Mouse (Mus musculus) retina, postnatal 7 days (tissue): Measurements from ENCODE around the gene Zfp119b.

Experiments used
- DNase-seq: peaks from one replicate; pipeline ENCODE4 v3.0.0-alpha.2; 2012; ENCODE audit warnings: low read depth, low spot score

Gene Zfp119b

DNA sequence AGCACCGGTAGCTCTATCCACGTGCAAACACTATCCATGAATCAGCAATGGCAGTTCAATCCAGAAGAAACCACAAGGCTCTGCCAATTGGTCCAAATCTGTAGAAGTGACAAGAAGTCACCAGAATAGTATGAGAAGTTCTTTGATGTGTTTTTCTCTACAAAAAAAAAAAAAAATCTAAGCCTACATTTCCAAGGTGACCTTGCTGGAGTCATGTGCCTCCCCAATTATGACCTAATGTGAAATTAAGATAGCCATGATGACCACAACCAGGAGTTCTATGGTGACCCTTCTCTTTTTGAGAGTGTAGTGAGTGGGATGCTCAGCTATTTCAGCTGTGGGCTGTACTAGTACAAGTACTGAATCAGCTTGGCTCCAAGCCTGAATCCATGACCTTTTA lies at the start of gene Zfp119b:
Zfp119b (minus strand) TSS at position 101 of the 400 bp plus-strand sequence.
- no peak for DNase-seq

DNA sequence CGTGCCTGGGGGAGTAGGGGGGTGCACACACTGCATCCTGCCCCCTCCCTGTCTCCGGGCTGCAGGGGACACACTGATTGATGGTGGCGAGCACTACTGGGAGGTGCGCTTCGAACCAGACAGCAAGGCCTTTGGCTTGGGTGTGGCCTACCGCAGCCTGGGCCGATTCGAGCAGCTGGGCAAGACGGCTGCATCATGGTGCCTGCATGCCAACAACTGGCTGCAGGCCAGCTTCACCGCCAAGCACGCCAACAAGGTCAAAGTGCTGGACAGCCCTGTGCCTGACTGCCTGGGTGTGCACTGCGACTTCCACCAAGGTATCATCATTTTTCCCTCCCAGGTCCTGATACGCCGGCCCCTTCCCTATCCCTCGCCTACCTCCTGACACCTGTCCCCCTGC lies 46.7 kb upstream of the Zfp119b start:
- no peak for DNase-seq

DNA sequence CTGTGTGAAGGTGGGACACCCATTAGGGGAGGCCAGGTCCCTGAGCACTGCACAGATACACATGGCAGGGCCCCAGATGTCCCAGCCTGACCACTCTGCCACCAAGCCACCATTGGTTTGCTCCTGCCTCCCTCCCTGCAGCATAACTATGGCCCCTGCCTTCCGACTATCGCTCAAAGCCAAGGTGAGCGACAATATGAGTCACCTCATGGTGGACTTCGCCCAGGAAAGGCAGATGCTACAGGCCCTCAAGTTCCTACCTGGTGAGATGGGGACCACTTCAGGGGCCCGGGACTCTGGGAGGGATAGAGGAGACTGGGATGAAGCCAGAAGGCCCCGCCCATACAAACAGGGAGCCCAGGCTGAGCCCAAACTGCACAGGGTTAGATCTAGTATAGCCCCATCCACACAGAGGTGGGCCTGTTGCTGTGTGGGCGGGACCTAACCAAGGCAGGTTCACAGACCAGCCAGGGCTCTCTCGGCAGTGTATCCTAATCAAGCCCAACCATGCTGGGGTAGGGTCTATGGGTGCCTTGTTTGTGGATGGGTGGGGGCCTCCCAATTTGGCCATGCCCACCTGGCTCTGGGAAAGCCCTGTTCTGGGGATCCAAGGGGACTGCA lies 41.1 kb upstream of the Zfp119b start:
- DNase-seq, result no peak

DNA sequence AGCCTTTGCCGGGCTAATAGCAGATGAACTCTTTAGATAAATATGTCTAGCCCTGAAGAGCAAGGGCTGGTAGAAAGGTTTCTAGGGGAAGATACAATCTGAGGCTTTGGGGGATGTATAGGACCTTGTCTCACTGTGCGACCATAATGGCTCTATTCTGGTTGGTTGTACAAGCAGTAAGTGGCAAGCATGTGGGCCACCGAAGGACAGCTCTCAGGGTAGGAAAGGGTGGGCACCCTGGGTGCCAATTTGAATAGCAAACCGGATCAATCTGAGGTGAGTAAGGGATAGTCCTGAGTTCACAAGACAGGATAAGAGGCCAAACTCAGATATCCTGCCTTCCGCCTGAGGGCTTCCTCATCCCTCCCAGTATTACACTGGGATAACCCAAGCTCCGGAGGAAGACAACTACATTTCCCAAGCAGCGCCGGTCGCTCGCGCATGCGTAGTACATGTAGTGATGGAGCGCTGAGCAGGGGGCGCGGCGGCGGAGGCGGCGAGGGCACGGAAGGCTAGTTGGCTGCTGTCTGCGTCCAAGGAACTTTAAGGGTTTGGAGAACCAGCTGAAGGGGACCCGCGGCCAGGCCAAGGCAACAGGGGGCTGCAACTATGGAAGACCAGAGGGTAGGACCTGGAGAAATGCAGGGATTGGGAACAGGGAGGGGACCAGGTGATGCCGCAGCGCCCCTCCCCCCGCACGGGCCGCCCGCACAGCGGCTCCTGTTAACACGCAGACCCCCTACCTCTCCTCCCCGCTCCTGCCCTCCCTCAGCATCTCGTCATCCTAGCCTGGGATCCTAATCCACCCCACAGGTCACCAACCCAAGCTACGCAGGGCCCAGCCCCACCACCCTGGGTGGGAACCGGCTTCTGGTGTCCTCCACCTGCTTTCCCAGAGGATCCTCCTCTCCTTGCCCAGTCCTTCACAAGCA lies 37.0 kb upstream of the Zfp119b start, which contains the start of gene Fsd1:
Fsd1 (plus strand) TSS at position 480 of the 932 bp plus-strand sequence.
- no peak for DNase-seq

DNA sequence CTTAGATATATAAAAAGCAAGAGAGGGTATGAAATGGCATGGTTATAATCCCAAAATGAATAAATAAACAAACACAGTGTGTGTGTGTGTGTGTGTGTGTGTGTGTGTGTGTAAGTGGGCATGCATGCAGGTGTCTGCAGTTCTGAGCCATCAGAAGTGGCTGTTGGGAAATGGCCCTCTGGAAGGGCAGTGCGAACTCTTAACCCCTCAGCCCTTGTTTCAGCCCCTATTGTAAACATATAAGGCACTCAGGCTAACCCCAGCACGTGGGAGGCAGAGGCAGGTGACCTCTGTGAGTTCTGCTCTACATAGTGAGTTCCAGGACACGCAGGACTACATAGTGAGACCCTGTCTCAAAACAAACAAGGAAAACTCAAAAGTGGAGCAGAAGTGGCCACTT lies 28.0 kb upstream of the Zfp119b start:
- no peak for DNase-seq

DNA sequence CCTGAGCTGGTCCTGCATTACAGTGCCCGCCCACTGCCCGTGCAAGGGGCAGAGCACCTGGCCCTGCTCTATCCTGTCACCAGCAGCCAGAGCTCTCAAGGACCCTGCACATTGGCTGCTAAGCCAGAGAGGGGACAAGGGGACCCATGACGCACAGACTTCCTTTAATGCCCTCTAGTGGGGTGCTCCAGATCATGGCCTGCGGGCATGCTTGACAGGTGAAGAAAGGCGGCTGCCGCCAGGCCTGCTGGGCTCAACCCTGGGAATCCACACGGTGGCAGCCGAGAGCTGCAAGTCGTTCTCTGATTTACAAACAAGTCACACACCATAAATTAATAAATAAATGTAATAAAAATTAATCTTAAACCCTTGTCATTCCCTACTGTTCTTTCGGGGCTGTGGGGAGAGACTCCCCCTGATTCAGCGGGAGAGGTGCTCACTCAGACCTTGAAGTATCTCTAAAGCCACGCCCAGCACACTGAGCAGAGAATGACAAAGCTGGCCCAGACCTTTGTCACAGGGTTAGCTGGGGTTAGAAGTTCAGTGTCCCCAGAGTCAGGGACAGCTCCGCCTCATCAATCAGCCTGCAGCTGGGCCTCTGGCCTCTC lies 27.1 kb upstream of the Zfp119b start:
- peak; percentile 62 for DNase-seq

DNA sequence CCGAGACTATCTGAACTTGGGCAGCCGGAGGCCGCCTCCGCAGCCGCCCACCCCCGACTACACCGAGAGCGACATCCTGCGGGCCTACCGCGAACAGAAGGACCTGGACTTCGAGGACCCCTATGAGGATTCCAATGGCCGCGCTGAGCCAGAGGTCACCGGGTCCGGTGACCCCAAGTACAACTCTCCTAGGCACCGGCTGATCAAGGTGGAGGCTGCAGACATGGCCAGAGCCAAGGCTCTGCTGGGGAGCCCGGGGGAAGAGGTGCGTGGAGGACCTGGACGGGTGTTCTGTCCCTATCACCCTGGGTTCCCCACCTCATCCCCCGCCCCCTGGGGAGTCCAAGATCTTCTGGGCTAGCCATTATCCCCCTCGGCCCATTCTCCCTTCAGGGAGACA lies 22.2 kb upstream of the Zfp119b start:
- DNase-seq, result no peak

DNA sequence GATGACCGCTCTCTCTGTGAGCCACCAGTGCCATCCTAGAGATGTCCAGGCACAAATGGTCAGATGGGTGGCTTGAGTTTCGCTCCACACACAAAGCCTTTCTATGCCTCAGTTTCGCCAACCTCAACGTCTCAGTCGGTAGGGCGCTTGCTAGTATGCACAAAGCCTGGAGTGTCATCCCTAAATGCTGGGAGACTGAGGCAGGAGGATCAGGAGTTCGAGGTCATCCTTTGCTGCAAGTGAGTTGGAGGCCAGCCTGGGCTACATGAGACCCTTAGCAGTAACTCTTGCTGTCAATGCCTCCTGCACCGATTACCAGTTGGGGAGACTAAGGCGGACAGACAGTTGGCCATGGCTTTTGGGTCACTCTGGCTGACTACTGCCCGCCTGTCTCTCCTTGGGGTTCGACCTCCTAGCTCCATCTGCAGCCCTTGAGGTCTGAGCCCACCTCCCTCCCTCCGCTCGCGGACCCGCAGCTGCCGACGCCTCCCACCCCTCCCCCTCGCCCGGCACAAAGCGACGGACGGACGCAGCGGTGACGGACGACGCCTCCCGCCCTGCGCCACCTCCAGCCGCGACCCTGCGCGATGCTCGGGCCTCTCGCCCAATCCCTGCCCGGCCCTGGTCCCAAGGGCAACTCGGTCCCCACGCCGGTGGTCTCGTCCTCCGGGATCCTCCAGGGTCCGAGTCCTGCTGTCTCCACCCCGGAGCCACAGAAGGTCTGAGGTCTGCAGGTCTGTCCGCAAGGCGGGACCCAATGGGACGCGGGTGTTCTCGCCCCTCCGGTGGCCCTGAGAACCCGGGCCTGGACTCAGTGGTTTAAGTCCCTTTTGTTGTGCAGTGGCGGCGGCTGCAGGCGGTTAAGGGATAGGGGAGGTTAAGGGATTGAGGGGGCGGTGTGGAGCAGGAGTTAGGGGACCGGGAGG lies 20.9 kb upstream of the Zfp119b start, which contains the start of gene Shd:
Shd (plus strand) TSS at position 502 of the 926 bp plus-strand sequence.
- DNase-seq, result no peak

DNA sequence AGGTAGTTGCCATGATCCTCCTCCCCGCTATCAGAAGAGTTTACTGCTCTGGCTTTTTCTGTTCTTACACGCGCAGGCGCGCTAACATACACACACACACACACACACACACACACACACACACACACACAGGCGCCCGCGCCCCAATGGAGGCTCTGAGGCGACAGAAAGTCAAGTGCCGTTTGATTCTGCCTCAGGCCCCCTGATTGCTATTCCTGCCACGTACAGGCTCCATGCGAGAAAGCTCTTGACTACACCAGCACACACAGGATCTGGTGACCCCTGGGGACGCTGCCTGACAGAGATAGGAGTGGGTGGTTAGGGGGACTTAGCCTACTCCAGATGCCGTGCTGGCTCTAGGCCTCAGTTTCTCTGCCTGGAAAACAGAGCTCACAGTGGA lies 20.3 kb upstream of the Zfp119b start:
- DNase-seq, result no peak

DNA sequence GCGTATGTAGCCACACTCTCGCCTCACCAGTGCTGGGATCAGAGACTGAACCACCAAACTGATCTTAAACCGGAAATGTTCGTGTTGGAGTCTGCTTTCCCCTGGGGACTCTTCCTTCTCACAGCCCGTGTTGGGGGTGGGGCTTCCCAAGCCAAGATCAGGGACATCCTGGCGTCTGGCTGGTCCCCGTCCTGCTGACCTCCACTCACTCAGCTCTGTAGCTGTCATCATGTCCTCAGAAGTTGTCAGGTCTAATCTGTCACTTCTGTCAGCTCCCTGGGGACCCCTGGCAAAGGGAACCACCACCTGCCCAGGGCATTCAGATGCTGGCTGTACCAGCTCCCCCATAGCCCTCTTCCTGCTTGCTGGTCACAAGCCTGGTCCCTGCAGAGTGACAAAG lies 18.9 kb upstream of the Zfp119b start:
- DNase-seq, result no peak

DNA sequence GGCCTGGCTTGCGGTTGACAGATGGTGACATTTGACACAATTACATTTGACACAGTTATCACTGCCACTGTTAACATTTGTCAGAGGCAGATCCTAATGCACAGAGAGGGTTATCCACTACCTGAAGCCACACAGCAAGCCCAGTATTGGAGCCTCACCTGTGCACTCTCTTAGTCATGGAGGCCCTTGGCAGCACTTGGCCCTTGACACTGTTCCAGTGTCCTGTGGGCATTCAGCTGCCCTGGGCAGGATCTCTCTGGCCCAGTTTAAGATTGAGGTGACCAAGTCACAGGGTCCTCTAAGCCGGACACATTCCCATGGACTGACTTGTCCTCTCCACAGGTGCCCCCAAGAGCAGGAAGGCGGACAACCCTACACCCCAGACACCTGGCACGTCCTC lies 17.9 kb upstream of the Zfp119b start:
- no peak for DNase-seq

DNA sequence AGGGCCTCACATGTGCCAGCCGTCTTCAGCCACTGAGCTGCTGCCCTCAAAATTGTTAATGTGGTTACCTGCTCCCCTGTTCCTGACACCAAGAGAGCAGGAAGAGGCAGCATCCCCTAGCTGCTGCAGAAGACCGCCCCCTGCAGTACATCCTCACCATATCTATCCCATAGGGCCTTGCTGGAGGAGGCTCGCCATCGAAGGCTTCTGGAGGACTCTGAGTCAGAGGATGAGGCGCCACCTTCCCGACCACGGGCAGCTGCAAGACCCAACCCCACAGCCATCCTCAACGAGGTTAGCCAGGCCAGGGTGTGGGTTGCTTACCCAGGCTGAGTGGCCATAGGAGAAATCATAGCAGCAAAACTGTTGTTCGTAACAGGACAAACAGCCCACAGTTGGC lies 15.7 kb upstream of the Zfp119b start:
- DNase-seq, result no peak

DNA sequence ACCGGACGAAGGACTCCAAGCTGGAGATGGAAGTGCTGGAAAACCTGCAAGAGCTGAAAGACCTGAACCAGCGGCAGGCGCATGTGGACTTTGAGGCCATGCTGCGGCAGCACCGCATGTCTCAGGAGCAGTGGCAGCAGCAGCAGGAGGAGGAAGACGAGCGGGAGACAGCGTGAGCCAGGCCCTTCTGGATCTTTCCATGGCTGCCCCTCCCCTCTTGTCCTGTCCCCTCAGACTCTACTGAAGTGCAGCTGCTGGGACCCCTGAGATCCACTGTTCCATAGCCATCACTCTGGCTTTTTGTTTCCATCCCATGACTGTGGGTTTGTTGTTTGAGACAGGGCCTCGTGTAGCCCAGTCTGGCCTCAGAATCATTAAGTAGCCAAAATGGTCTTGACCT lies 15.2 kb upstream of the Zfp119b start:
- DNase-seq, result no peak

DNA sequence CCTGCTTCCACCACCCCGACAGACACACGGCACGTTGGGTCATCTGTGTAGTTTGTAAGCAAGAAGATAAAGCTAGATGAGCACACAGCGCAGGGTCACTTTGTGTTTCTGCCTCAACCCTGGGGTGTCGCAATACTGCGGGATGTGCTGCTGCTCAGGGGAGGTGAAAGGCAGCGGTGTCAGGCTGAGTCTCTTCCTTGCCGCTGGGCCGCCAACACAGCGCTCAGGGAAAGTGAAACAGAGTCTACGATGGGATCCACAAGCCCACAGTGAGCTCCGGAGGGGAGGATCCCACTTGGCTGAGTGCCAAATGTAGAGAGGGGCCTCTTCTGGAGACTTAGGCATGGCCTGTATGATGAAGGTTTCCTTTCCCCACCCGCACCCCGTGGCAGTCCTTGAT lies 13.9 kb upstream of the Zfp119b start:
- DNase-seq, result no peak

DNA sequence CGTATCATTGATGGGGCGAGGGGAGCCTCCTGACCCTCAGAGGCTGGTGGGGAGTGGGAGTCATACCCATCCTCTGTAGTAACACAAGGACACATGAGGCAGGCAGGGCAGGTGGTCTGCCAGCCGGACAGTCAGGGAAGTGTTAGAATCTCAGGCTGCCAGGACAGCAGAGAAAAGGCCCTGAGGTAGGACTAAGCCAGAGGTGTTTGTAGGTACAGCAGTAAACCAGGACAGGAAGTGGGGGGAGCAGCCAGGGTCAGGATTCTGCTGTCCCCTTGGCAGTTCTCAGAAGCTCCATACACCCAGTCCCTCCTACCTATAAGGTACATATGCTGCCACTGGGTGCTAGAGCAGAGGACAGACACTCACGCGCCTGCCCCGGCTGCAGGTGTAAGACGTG lies 12.3 kb upstream of the Zfp119b start:
- no peak for DNase-seq

DNA sequence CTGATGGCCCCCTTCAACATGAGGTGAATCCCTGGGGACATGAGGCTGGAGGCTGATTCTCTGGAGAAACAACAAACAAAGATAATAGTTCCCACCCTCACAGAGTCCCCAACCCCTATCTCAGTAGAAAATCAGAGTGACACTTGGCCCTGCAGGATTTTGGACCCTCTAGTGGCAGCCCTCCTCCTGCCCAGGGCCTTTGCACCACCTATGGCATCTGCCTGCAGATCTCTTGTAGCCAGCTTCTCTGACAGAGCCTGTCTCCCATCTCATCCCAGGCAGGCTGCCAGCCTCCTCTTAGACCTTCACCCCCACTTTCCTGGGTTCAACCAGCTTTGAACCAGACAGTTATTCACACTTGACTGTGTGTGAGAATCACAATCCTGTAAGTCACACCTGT lies 11.5 kb upstream of the Zfp119b start:
- DNase-seq, result no peak

DNA sequence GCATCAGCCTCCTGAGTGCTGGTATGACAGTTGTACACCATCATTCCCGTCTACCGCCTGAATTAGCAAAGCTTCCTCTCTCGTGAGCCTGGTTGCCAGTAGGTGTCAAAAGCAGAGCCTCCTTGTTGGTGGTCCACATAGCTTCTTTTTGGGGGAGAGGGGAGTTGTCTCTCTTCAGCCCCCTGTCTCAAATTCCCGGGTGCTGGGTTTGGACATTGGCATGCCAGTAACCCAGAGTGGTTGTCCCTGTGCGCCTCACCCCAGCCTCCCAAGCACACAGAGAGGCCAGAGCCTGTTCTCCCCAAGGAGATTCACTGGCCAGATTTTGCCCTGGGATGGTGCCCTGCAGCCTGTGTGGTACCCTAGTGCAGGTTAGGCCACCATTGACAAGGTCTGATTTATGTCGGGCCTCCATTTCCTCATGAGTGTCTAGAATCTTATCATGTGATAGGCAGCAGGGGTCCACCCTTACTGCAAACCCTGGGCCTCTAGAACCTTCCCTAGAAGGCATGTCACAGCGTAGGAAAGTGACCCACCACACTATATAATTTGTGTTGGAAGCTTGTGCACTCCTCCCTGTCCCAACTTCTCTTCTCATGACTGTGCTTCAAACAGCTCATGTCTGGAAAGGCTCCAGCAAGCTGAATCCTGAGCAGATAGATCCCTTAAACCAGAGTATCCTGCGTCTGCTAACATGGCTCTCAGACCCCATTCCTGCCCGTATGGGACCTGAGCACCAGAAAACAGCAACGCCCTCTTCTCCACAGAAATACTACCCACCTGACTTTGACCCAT lies 10.8 kb upstream of the Zfp119b start:
- no peak for DNase-seq

DNA sequence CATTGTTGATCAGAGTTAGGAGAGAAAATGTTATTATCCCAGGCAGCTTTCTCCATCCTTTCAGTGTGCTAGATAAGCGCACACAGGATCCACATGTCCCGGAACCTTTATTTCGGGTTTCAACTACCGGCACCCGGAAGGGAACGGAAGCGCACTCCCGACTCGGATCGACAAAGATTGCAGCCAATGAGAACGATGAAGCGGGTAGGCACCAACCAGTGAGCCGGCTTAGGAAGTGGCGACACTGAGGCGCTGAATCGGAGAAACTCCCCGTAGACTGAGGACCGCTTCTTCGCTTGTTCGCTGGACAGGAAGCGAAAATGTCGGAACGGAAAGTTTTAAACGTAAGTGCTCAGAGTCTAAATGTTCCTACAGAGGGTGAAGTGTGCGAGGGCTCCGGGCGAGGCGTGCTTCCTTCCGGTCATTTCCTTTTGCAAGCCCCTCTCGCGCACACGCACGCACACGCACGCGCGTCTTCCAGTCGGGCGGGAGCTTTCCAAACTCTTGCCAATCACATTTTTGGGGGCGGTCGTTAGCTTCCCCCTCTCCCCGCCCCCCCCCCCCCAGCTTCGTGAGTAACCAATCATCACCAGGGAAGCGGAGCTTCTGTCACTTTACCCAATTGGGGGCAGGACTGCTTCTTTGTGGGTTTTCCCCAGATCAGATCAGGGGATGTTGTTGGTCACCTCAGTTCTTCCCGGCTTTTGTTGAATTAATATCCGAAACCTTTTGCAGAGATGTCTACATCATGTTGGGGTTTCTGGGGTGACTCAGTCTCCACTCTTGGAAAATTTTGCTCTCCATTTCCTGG lies 9.8 kb upstream of the Zfp119b start, which contains the start of gene Yju2:
Yju2 (plus strand) TSS at position 182 of the 811 bp plus-strand sequence.
- peak; percentile 93 for DNase-seq

DNA sequence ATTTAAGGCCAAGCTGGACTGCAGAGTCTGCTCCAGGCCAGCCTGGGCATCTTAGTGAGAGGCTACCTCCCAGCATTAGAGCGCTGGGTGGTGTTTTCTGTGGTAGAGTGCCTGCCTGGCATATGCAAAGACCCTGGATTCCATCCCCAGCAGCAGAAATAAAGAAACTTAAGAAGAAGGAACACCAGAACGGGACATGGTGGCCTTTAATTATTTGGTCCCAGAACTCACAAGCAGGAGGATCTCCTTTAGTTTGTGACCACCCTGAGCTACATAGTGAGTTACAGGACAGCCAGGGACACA lies 9.2 kb upstream of the Zfp119b start:
- DNase-seq, result no peak
